12 mouse cellular contexts compared by ENCODE assay signal in the genomic region with DNA sequence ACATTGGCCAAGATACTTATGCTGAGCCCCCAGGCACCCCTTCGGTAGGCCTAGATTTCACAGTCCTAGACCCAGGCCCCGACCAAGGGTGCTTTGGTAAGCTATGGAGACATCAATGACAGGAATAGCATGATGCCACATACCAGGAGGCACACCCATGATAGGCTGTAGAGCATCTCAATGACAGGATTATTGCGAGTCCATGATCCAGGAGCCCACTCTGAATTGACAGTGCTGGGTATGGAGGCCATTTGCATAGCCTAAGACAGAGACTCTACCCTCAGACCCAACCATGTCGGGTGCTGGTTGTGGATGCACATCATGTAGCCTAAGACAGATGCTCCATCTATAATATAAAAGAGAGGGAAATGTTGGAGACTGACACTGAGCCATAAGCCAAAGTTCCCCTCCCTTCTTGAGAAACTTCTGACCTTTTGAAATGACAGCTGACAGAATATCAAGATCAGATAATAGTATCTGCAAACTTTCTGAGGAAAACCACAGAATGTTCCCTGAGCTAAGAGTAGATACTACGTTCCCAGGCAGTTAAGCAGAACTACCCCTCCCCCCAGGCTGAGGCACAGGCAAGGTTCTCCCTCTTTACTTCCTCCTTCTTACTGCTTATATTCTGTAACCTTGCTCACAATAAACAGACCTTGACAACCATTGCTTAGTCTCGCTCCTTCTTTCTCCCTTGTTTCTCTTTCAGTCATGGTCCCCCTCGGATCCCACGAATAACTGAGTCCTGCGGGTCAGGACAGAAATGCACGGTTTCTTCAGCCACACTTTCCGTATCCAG.
DNase-seq lines count a peak whose midpoint lies in the region; ATAC-seq lines count a peak whose summit lies in the region.
"Had no signal": no experiment of that assay in that cellular context is flagged by ENCODE, and none has a peak within 500 bp of the region (broad histone marks: within the 10 kb centered on the region; RNA-seq: fewer than 3 reads in every experiment).

No protein-coding gene starts in this region.

- no peaks in the 10 kb centered on the region for H3K27me3 ChIP-seq in forebrain, embryonic 11.5 days (ENCODE audit: control insufficient read depth, insufficient read depth, low read length)
- no peaks in the 10 kb centered on the region for H3K27me3 ChIP-seq in forebrain, embryonic 16.5 days (replicated peaks; ENCODE audit: control insufficient read depth, insufficient read depth, low read length)
- H3K27me3 ChIP-seq in midbrain, embryonic 16.5 days (ENCODE audit: control insufficient read depth, insufficient read depth, low read depth, low read length) = no peaks in the 10 kb centered on the region
- H3K27me3 ChIP-seq: embryonic facial prominence, embryonic 15.5 days; hindbrain, embryonic 13.5 days had no signal

- peaks cover 13% of the 10 kb centered on the region for H3K9me3 ChIP-seq in forebrain, embryonic 11.5 days (ENCODE audit: control insufficient read depth, low read length)
- H3K9me3 ChIP-seq in forebrain, embryonic 16.5 days (ENCODE audit: control insufficient read depth, low read length) = peaks cover 3% of the 10 kb centered on the region; the same call in 1 of the 2 replicates
- H3K9me3 ChIP-seq in midbrain, embryonic 16.5 days (replicated peaks; ENCODE audit: control insufficient read depth, low read length, poor library complexity, severe bottlenecking) = no peaks in the 10 kb centered on the region; the same call in none of the 2 replicates

- no peak for ATAC-seq in forebrain, embryonic 11.5 days (replicated peaks; ENCODE audit: low FRiP score)
- no peak for ATAC-seq in forebrain, embryonic 16.5 days
- ATAC-seq in midbrain, embryonic 16.5 days = no peak

- H3K4me3 ChIP-seq in forebrain, embryonic 11.5 days (ENCODE audit: low read depth, low read length) = no peak overlapping the region
- no peak overlapping the region for H3K4me3 ChIP-seq in forebrain, embryonic 16.5 days (replicated peaks; ENCODE audit: low read length)
- H3K4me3 ChIP-seq in midbrain, embryonic 16.5 days (ENCODE audit: low read depth, low read length) = no peak overlapping the region
- H3K4me3 ChIP-seq: embryonic facial prominence, embryonic 15.5 days; hindbrain, embryonic 13.5 days had no signal

- 90% methylated on average over 11 of the region's 11 CpGs for WGBS in forebrain, embryonic 11.5 days
- WGBS in forebrain, embryonic 16.5 days = 90% methylated on average over 11 of the region's 11 CpGs
- WGBS in midbrain, embryonic 16.5 days = 88% methylated on average over 11 of the region's 11 CpGs

- DNase-seq in forebrain, embryonic 11.5 days (ENCODE audit: low spot score) = peak; percentile 32
- peak; percentile 34 for DNase-seq in A20 (ENCODE audit: low read depth, low spot score)
- DNase-seq in heart, postnatal 4 days = peak; percentile 4
- peak; percentile 46 for DNase-seq in skeletal muscle tissue, adult 2 months (ENCODE audit: low read depth, low spot score)
- no peak for DNase-seq in urinary bladder, postnatal 14 days (ENCODE audit: low spot score)
- no peak for DNase-seq in urinary bladder, postnatal 4 days (ENCODE audit: low spot score in 2 of 2)
- DNase-seq: cerebellum, adult 11 months; right cerebral cortex, postnatal 14 days had no signal

- no peak overlapping the region for H3K4me2 ChIP-seq in forebrain, embryonic 11.5 days (ENCODE audit: low read depth, low read length, severe bottlenecking)
- H3K4me2 ChIP-seq in forebrain, embryonic 16.5 days (ENCODE audit: low read length) = no peak overlapping the region
- no peak overlapping the region for H3K4me2 ChIP-seq in midbrain, embryonic 16.5 days (ENCODE audit: low read length)
- H3K4me2 ChIP-seq: embryonic facial prominence, embryonic 15.5 days; hindbrain, embryonic 13.5 days had no signal

- H3K36me3 ChIP-seq in forebrain, embryonic 11.5 days (ENCODE audit: control insufficient read depth, insufficient read depth, low read length) = no peaks in the 10 kb centered on the region
- H3K36me3 ChIP-seq in forebrain, embryonic 16.5 days (ENCODE audit: control insufficient read depth, insufficient read depth) = no peaks in the 10 kb centered on the region
- no peaks in the 10 kb centered on the region for H3K36me3 ChIP-seq in midbrain, embryonic 16.5 days (ENCODE audit: control insufficient read depth, insufficient read depth, low read length)
- H3K36me3 ChIP-seq: embryonic facial prominence, embryonic 15.5 days; hindbrain, embryonic 13.5 days had no signal

- H3K4me1 ChIP-seq in forebrain, embryonic 11.5 days (replicated peaks; ENCODE audit: control insufficient read depth, insufficient read depth, low read length) = no peaks in the 10 kb centered on the region
- no peaks in the 10 kb centered on the region for H3K4me1 ChIP-seq in forebrain, embryonic 16.5 days (replicated peaks; ENCODE audit: control insufficient read depth, insufficient read depth, low read length)
- no peaks in the 10 kb centered on the region for H3K4me1 ChIP-seq in midbrain, embryonic 16.5 days (ENCODE audit: control insufficient read depth, insufficient read depth, low read length)
- H3K4me1 ChIP-seq: hindbrain, embryonic 13.5 days had no signal

- H3K27ac ChIP-seq in forebrain, embryonic 11.5 days (ENCODE audit: low read depth, low read length) = no peak overlapping the region
- H3K27ac ChIP-seq in forebrain, embryonic 16.5 days (ENCODE audit: low read length) = no peak overlapping the region
- H3K27ac ChIP-seq in midbrain, embryonic 16.5 days (ENCODE audit: low read length) = no peak overlapping the region
- H3K27ac ChIP-seq: embryonic facial prominence, embryonic 15.5 days; hindbrain, embryonic 13.5 days had no signal

- no peak overlapping the region for H3K9ac ChIP-seq in forebrain, embryonic 11.5 days (ENCODE audit: low read length)
- no peak overlapping the region for H3K9ac ChIP-seq in forebrain, embryonic 16.5 days (replicated peaks; ENCODE audit: low read depth, low read length)
- H3K9ac ChIP-seq in midbrain, embryonic 16.5 days (ENCODE audit: low read depth, low read length) = no peak overlapping the region
- H3K9ac ChIP-seq: embryonic facial prominence, embryonic 15.5 days; hindbrain, embryonic 13.5 days had no signal

Comparison
In these comparisons a context has a peak if more than half of its experiments do, and no peak if none do; other contexts are left out.
1. DNase-seq: peak in forebrain, embryonic 11.5 days (single experiment), A20 (single experiment), heart, postnatal 4 days (single experiment) and skeletal muscle tissue, adult 2 months (single experiment); none in urinary bladder, postnatal 14 days (single experiment) and urinary bladder, postnatal 4 days (0 of 2).